1 mouse cellular context compared by ENCODE assay signal in the genomic region with DNA sequence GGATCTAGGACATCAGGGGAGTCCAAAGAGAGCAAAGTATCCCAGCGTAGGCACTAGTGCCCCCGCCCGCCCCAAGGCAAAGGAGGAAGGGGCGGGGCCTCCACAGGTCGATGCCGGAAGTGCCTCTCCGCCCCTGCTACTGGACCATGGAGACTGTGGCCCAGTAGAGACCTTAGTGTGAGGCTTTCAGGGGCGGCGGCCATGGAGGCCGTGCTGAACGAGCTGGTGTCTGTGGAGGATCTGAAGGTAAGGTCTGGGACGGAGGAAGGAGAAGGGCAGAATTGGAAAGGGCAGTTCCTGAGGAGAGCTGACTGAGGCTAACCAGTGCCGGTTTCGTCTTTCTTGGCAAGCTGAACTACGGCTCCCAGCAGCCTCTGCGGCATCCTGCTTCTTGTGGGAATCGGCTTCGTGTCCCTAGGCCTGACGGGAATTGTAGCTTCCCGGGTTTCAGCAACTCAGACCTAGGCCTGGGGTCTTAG.
TF ChIP-seq lines count a peak whose summit lies in the region.

No protein-coding gene starts in this region.

TF ChIP-seq in MEL, 35 proteins besides CTCF, POLR2A, EP300 and RAD21 (continued from another document):
- TF ChIP-seq USF1 (IDR thresholded peaks at IDR 0.05; ENCODE audit: low read depth, low read length) (no peak), TBP (IDR thresholded peaks at IDR 0.05; ENCODE audit: low read depth, low read length) (peak; percentile 55; the same call in 1 of the 2 replicates), ZMIZ1 (IDR thresholded peaks at IDR 0.05; ENCODE audit: low read depth, low read length) (no peak), TAL1 (IDR thresholded peaks at IDR 0.05; ENCODE audit: low read length) (no peak), ZC3H11A (IDR thresholded peaks at IDR 0.05; ENCODE audit: low read depth, low read length) (no peak), ELF1 (IDR thresholded peaks at IDR 0.05; ENCODE audit: low read depth, low read length) (peak; percentile 88), MEF2A (IDR thresholded peaks at IDR 0.05; ENCODE audit: extremely low read depth, insufficient replicate concordance, low read depth, low read length, poor library complexity, severe bottlenecking) (no peak), SMC3 (IDR thresholded peaks at IDR 0.05; ENCODE audit: low read depth, low read length) (no peak), GABPA (IDR thresholded peaks at IDR 0.05; ENCODE audit: low read depth, low read length) (no peak), MAFK (IDR thresholded peaks at IDR 0.05; ENCODE audit: borderline replicate concordance, low read depth, low read length) (no peak), USF2 (IDR thresholded peaks at IDR 0.05; ENCODE audit: borderline replicate concordance in 1 of 2, insufficient read depth in 1 of 2, low read depth in 1 of 2, low read length in 2 of 2) (no peak), POLR2AphosphoS5 (IDR thresholded peaks at IDR 0.05; ENCODE audit: borderline replicate concordance, low read depth, low read length) (no peak), MAX (IDR thresholded peaks at IDR 0.05; ENCODE audit: low read length) (no peak), MAZ (IDR thresholded peaks at IDR 0.05; ENCODE audit: low read depth, low read length) (peak; percentile 59; the same call in 1 of the 2 replicates), TCF12 (IDR thresholded peaks at IDR 0.05; ENCODE audit: low read depth, low read length) (peak; percentile 21; the same call in 1 of the 2 replicates), NELFE (IDR thresholded peaks at IDR 0.05; ENCODE audit: low read depth, low read length) (peak; percentile 26; the same call in 1 of the 2 replicates), NRF1 (IDR thresholded peaks at IDR 0.05; ENCODE audit: insufficient read depth, low read depth, low read length, poor library complexity, severe bottlenecking) (no peak), POLR2AphosphoS2 (IDR thresholded peaks at IDR 0.05; ENCODE audit: low read length) (no peak; the same call in 1 of the 2 replicates), CHD1 (IDR thresholded peaks at IDR 0.05; ENCODE audit: low read depth, low read length) (no peak)
